Mouse (Mus musculus) retina, adult 2 months (tissue): ENCODE measurements at regions not wholly inside any gene's neighbourhood (a gene's known extent, or its start where the extent isn't known, plus 50 kb on each side); places are given as distances from the start of the nearest gene placed in this dataset.

Experiments
- DNase-seq: peaks from one replicate; pipeline ENCODE4 v3.0.0-alpha.2; 2012; ENCODE audit warnings: low read depth, low spot score

GRCm38 (mm10) chr15:62787753-62788152, 1057.2 kb downstream of the Gsdmc2 start:
- no peak for DNase-seq

- no peak for DNase-seq
Observed at GRCm38 (mm10) chr15:62786315-62786714, 1058.7 kb downstream of the Gsdmc2 start.

GRCm38 (mm10) chr15:62784456-62785139, 1060.4 kb downstream of the Gsdmc2 start:
- DNase-seq, result no peak

- DNase-seq, result no peak
Observed at GRCm38 (mm10) chr15:62778899-62779298, 1066.1 kb downstream of the Gsdmc2 start.

DNA sequence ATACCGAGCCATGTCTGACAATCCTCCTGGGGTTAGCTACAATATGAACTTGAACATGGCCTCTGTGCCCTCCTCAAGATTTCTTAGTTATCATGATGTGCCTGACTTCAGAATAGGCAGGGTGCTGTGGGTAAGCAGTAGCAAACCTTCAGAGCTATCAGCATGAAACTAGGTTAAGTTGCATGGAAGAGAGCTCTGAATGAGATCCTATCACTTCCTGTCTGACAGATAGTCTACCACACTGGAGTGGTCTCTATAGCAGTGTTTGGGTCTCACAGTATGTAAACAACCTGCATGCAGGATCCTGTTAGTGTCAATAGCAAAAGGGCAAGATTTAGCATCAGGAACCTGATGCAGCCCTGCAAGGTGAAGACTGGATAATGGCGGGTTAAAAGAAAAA, 1092.3 kb downstream of the Gsdmc2 start:
- no peak for DNase-seq

- no peak for DNase-seq
Observed at GRCm38 (mm10) chr15:62743879-62744278, 1101.1 kb downstream of the Gsdmc2 start.

DNA sequence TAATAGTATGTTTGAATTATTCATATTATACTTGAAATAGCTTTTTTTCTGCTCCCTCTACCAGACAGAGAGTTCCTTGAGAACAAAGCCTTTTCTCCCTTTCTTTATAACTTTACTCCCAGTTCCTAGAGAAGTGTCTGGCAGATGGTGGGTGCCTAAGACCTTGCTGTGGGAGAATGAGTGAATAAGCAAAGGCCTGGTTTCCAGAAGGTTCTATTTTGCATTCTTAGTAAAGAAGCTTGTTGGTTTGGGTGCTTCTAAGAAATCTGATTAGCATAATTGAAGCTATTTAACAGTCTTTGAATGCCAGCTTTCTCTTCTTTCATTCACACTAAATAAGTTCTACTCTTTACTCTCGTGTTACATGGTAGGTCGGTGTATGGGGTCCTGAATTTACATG, 1104.2 kb downstream of the Gsdmc2 start:
- no peak for DNase-seq

- no peak for DNase-seq
Observed at GRCm38 (mm10) chr15:62735334-62735733, 1109.6 kb downstream of the Gsdmc2 start.

- DNase-seq, result no peak
Observed at GRCm38 (mm10) chr15:62734900-62735299, 1110.1 kb downstream of the Gsdmc2 start.

GRCm38 (mm10) chr15:62730524-62730923, 1114.5 kb downstream of the Gsdmc2 start:
- DNase-seq, result no peak

GRCm38 (mm10) chr15:62714265-62714664, 1130.7 kb downstream of the Gsdmc2 start:
- no peak for DNase-seq

DNA sequence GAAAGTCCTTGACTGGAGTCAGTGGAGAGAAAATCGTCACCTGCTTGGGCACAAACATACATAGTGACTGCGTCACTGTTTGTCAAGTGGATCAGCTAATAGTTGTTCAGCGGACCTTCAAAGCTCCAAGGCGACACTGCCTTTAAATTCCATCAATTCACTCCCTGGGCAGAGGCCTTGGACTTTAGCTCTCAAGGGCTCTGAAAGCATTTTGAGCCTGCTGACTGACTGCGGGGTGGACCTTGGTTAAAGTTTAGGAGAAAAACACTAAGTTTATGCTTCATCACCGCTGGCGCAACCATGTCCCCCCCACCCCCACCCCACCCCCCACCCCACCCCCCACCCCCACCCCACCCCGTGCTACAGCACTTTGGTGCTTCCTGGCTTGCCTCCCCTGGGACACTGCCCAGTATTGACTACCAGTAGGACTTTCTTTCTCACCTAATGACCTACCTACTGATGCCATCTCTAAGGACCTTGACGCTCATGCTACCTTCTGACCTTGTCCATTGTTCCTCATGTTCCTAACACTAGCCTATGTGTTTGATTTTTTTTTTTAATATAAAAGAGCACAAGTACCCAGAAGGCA, 1132.3 kb downstream of the Gsdmc2 start:
- DNase-seq, result no peak

DNA sequence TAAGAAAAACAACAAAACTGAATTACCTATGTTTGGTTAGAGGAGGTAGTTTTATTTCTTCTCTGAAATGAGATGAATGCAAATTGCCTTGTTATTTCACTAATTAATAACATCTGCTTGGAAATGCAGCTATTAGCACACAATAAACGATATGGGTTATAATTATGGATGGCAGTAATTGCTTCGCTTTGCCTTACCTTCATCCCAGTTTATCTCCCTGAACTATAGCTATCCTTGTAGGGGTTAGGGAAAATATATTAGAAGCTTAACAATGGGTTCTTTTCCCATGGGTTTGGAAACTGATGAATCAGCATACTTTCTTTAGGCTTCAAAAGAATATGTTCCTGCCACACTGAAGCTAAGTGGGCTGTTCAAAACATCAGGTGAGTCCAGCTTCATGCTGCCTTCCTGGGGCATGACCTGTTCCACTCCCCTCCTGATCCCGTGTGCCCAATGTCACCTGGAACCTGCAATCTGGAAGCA, 1132.9 kb downstream of the Gsdmc2 start:
- no peak for DNase-seq

GRCm38 (mm10) chr15:62709546-62709945, 1135.4 kb downstream of the Gsdmc2 start:
- no peak for DNase-seq

DNA sequence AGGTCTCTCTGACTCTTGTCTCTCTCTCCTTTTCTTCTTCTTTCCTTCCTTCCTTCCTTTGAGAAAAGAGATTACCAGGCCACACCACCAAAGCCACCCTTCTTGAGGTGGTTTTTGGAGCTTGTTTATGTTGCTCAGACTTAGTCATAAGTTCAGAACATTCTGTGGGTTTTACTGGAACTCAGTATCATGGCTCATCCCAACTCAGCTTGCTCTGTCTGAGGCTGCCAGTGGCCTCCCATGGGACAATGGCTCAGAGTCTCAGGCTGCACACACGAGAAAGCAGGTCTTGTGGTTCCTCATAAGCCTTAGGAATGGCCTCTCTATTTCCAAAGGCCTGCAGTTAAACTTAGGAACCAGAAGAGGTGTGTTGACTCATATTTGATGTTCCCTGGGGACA, 1146.4 kb downstream of the Gsdmc2 start:
- DNase-seq, result no peak

DNA sequence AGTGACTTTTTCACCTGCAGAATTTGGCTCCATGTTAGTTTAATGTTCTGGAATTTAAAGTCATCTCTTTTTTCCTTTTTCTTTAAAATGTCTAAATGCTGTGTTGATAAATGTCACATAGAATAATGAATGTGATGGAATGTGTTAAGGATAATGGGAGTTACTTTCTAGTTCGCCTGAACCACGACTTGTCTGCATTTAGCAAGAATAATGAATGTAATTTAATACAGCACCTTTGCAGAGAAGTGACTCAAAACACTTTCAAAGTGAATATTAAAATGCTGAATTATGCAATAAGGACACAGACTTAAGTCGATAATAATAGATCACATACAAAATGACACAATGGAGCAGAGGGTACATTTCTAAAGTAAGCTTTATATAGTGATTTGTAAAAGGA, 1150.2 kb downstream of the Gsdmc2 start:
- DNase-seq, result no peak

DNA sequence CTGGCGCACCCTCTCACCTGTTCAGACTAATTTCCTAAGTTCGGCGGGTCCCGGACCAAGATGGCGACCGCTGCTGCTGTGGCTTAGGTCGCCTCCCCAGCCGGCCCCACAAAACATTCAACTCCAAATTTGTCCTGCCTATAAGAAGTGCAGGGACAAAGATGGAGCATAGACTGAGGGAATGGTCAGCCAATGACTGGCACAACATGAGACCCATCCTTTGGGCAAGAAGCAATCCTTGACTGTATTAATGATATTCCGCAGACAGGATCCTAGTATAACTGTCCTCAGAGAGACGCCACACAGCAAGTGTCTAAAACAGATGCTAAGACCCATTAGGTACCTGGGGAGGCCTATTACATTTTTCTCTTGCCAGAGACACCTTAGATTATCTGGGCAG, 1151.3 kb downstream of the Gsdmc2 start:
- DNase-seq, result no peak

DNA sequence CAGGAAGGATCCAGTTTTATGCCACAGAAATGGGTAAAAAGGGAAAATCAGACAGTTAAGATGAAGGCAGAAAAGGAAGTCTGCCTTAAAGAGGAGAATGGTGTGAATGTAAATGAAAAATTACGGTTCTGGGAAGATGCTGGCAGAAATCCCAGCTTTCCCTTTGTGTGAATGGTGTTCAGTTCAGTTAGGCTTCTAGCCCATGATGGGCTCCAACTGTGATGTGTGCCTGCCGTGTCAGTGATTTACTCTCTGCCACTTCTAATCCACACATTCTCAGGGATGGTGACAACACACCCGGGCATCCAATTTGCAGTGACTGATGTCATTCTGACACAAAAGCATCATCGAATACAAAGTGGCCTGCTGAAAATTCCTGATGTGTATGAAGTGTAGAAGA, 1171.6 kb downstream of the Gsdmc2 start:
- DNase-seq, result no peak

DNA sequence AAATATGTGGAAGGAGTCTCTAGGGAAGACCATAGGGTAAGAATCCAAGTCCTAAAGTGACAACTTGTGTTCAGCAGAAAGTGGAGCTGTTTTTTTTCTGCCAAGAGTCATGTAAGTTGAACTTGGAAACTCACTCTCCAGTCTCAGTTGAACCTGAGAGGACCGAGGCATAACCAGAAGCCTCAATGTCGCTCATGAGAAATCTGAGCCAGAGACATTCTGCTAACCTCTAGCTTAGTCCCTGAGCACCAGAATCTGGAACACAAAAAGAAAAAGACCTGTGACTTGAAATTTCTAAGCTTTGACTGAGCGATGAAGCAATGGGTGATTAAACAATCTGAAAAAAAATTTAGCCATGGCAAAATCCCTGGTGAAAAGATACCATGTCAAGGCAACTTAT, 1175.0 kb downstream of the Gsdmc2 start:
- no peak for DNase-seq

- no peak for DNase-seq
Observed at GRCm38 (mm10) chr15:62659096-62659495, 1185.9 kb downstream of the Gsdmc2 start.

DNA sequence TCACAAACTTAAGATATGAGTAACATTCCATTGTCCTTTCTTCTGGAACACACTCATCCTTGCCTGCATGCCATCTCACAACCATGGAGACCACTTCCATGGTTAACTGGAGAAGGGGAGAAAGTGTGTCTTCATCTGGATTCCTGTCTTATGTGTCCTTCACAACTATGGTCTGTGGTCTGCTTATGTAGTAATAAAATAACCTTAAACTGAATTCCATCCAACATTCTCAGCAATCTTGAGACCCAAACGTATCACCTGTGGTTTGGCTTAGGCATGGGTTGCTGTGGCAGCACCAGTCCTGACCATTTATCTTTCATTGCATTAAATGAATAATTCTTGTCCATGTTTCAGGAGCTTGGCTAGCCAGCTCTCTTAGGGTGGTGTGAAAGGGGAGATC, 1186.3 kb downstream of the Gsdmc2 start:
- no peak for DNase-seq

GRCm38 (mm10) chr15:62646476-62647168, 1198.4 kb downstream of the Gsdmc2 start:
- no peak for DNase-seq

- DNase-seq, result no peak
Observed at GRCm38 (mm10) chr15:62644744-62645143, 1200.2 kb downstream of the Gsdmc2 start.
